Mouse (Mus musculus) limb, embryonic 13.5 days (tissue): ENCODE data around the gene Sdhaf3. TPM values are rescaled to one million over a fixed set of nuclear protein-coding genes. Genes with fewer than 3 reads are reported as not detected.

ENCODE experiments used
- ATAC-seq: fragments of 200-750 bp; cut with Nextera tagmentation; 2 replicates; pipeline ENCODE4 v1.8.0; 2017; ENCODE audit warnings: low read depth, moderate number of reproducible peaks, moderate TSS enrichment; ENCODE audit not compliant: low FRiP score
- H3K27ac ChIP-seq: fragments of 300-500 bp; sonication (generic); 2 replicates; pipeline ENCODE4 v1.5.1; 2015; ENCODE audit warnings: inconsistent platforms, mild to moderate bottlenecking, moderate library complexity
- H3K27me3 ChIP-seq: fragments of 300-500 bp; sonication (generic); 2 replicates; pipeline ENCODE4 v1.6.1; 2015; ENCODE audit warnings: mild to moderate bottlenecking, inconsistent platforms
- H3K36me3 ChIP-seq: fragments of 300-500 bp; sonication (generic); 2 replicates; pipeline ENCODE4 v1.6.1; 2015; ENCODE audit warnings: inconsistent platforms, mild to moderate bottlenecking, moderate library complexity
- H3K4me1 ChIP-seq: fragments of 300-500 bp; sonication (generic); 2 replicates; pipeline ENCODE4 v1.6.1; 2015; ENCODE audit warnings: inconsistent platforms
- H3K4me2 ChIP-seq: fragments of 300-500 bp; sonication (generic); replicated peaks from 2 replicates; pipeline ENCODE4 v1.6.1; 2015; ENCODE audit warnings: inconsistent platforms, mild to moderate bottlenecking, moderate library complexity
- H3K4me3 ChIP-seq: fragments of 300-500 bp; sonication (generic); 2 replicates; pipeline ENCODE4 v1.5.1; 2015; ENCODE audit warnings: moderate library complexity, mild to moderate bottlenecking, inconsistent platforms
- H3K9ac ChIP-seq: fragments of 300-500 bp; sonication (generic); 2 replicates; pipeline ENCODE4 v1.6.1; 2015; ENCODE audit warnings: mild to moderate bottlenecking, inconsistent platforms
- H3K9me3 ChIP-seq: fragments of 300-500 bp; sonication (generic); 2 replicates; pipeline ENCODE4 v1.6.1; 2016; ENCODE audit warnings: inconsistent platforms
- WGBS: fragments of 180-500 bp; shearing (Covaris S2); methylation state at CpG from one replicate; pipeline ENCODE4 v1.1.7; 2015; 5-methylcytosine and 5-hydroxymethylcytosine counted together
- polyA plus RNA-seq: library from polyadenylated mRNA; unstranded; fragments of >200 nt; fragmentation: Nextera tagmentation; extraction: Ambion mirVana; gene quantifications from 2 replicates; pipeline ENCODE4 v1.2.1, GENCODE M21; 2015

The Sdhaf3 gene
- polyA plus RNA-seq, 1 experiment from 2014 or later, result 7.3 TPM

GRCm38 (mm10) chr6:7082054-7082453 lies 126.2 kb downstream of the Sdhaf3 start:
- no peak overlapping the region for H3K4me3 ChIP-seq
- 71% methylated on average over 3 of the region's 3 CpGs for WGBS
- no peaks in the 10 kb centered on the region for H3K27me3 ChIP-seq
- no peak for ATAC-seq
- no peak overlapping the region for H3K27ac ChIP-seq
- no peaks in the 10 kb centered on the region for H3K9me3 ChIP-seq
- no peaks in the 10 kb centered on the region for H3K4me1 ChIP-seq
- H3K36me3 ChIP-seq, result no peaks in the 10 kb centered on the region
- H3K9ac ChIP-seq, result no peak overlapping the region
- H3K4me2 ChIP-seq, result no peak overlapping the region

GRCm38 (mm10) chr6:7082467-7083259 lies 126.9 kb downstream of the Sdhaf3 start:
- 68% methylated on average over 5 of the region's 5 CpGs for WGBS
- no peaks in the 10 kb centered on the region for H3K4me1 ChIP-seq
- H3K9ac ChIP-seq, result no peak overlapping the region
- H3K27ac ChIP-seq, result no peak overlapping the region
- no peaks in the 10 kb centered on the region for H3K36me3 ChIP-seq
- no peaks in the 10 kb centered on the region for H3K27me3 ChIP-seq
- no peak for ATAC-seq
- no peak overlapping the region for H3K4me2 ChIP-seq
- H3K9me3 ChIP-seq, result no peaks in the 10 kb centered on the region
- H3K4me3 ChIP-seq, result no peak overlapping the region

- Histone ChIP-seq H3K27ac (no peak overlapping the region), H3K9ac (no peak overlapping the region), H3K4me3 (no peak overlapping the region), H3K4me1 (no peaks in the 10 kb centered on the region), H3K27me3 (no peaks in the 10 kb centered on the region), H3K36me3 (no peaks in the 10 kb centered on the region), H3K4me2 (no peak overlapping the region), H3K9me3 (no peaks in the 10 kb centered on the region)
- no peak for ATAC-seq
- WGBS, result 81% methylated on average over 4 of the region's 4 CpGs
Observed at GRCm38 (mm10) chr6:7083661-7084060, 127.9 kb downstream of the Sdhaf3 start.

GRCm38 (mm10) chr6:7084370-7084769 lies 128.6 kb downstream of the Sdhaf3 start:
- WGBS, result 62% methylated on average over 2 of the region's 2 CpGs
- H3K4me2 ChIP-seq, result no peak overlapping the region
- H3K27ac ChIP-seq, result no peak overlapping the region
- H3K9ac ChIP-seq, result no peak overlapping the region
- no peak for ATAC-seq
- H3K4me1 ChIP-seq, result no peaks in the 10 kb centered on the region
- no peaks in the 10 kb centered on the region for H3K27me3 ChIP-seq
- no peak overlapping the region for H3K4me3 ChIP-seq
- no peaks in the 10 kb centered on the region for H3K36me3 ChIP-seq
- no peaks in the 10 kb centered on the region for H3K9me3 ChIP-seq

GRCm38 (mm10) chr6:7085506-7085905 lies 129.7 kb downstream of the Sdhaf3 start:
- Histone ChIP-seq H3K9ac (no peak overlapping the region), H3K4me3 (no peak overlapping the region), H3K27me3 (no peaks in the 10 kb centered on the region), H3K4me1 (no peaks in the 10 kb centered on the region), H3K4me2 (no peak overlapping the region), H3K27ac (no peak overlapping the region), H3K36me3 (no peaks in the 10 kb centered on the region), H3K9me3 (no peaks in the 10 kb centered on the region)
- no peak for ATAC-seq
- whole genome bisulfite sequencing, result 81% methylated on average over 2 of the region's 2 CpGs

DNA sequence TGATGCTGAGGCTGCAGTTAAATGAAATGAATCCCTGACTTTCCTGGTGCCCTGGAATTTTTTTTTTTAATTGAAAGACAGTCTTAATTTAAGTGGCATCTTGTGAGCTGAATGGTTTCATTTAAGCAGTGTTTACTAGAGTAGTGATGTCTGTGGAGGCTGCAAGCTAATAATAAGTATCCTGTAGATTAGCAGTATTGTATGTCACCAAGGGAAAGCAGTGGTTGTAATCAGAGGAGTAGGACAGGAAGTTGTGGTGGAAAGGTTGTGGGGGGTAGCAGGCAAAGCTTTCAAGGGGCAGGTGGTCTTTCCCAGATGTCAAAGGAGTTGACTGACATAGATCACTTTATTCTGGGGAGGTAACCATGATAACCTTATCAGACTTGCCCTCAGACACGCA lies 136.3 kb downstream of the Sdhaf3 start:
- Histone ChIP-seq H3K36me3 (no peaks in the 10 kb centered on the region), H3K9ac (no peak overlapping the region), H3K4me3 (no peak overlapping the region), H3K4me2 (no peak overlapping the region), H3K27me3 (no peaks in the 10 kb centered on the region), H3K4me1 (peaks cover 9% of the 10 kb centered on the region; the same call in 1 of the 2 replicates), H3K9me3 (no peaks in the 10 kb centered on the region; the same call in 1 of the 2 replicates), H3K27ac (no peak overlapping the region)
- 81% methylated on average over 1 of the region's 1 CpGs for WGBS
- ATAC-seq, result no peak

Other genes starting within 250 kb of the Sdhaf3 start
- gene Dlx6, start 92.7 kb upstream of the Sdhaf3 start, polyA plus RNA-seq, result 1.5 and 2.7 TPM in 2 replicates
- 30.7 and 41.3 TPM in 2 replicates for gene Dlx5, start 73.9 kb upstream of the Sdhaf3 start, polyA plus RNA-seq